Mouse (Mus musculus) intestine, embryonic 15.5 days (tissue): ENCODE data around the gene Mrpl33. TPM values are rescaled to one million over a fixed set of nuclear protein-coding genes. Genes with fewer than 3 reads are reported as not detected.

Experiments
- ATAC-seq: fragments of 200-750 bp; cut with Nextera tagmentation; 2 replicates; pipeline ENCODE4 v1.8.0; 2017; ENCODE audit warnings: moderate TSS enrichment, moderate library complexity
- H3K27ac ChIP-seq: fragments of 300-500 bp; sonication (generic); 2 replicates; pipeline ENCODE4 v1.5.1; 2015; ENCODE audit warnings: mild to moderate bottlenecking, inconsistent platforms
- H3K27me3 ChIP-seq: fragments of 300-500 bp; sonication (generic); replicated peaks from 2 replicates; pipeline ENCODE4 v1.6.1; 2015; ENCODE audit warnings: inconsistent platforms
- H3K36me3 ChIP-seq: fragments of 300-500 bp; sonication (generic); 2 replicates; pipeline ENCODE4 v1.6.1; 2015; ENCODE audit warnings: inconsistent platforms
- H3K4me1 ChIP-seq: fragments of 300-500 bp; sonication (generic); replicated peaks from 2 replicates; pipeline ENCODE4 v1.6.1; 2015; ENCODE audit warnings: inconsistent platforms
- H3K4me2 ChIP-seq: fragments of 300-500 bp; sonication (generic); replicated peaks from 2 replicates; pipeline ENCODE4 v1.6.1; 2015; ENCODE audit warnings: mild to moderate bottlenecking, inconsistent platforms
- H3K4me3 ChIP-seq: fragments of 300-500 bp; sonication (generic); replicated peaks from 2 replicates; pipeline ENCODE4 v1.5.1; 2015; ENCODE audit warnings: inconsistent platforms
- H3K9ac ChIP-seq: fragments of 300-500 bp; sonication (generic); 2 replicates; pipeline ENCODE4 v1.6.1; 2015; ENCODE audit warnings: inconsistent platforms
- H3K9me3 ChIP-seq: fragments of 300-500 bp; sonication (generic); 2 replicates; pipeline ENCODE4 v1.6.1; 2016; ENCODE audit warnings: inconsistent platforms
- WGBS: fragments of 180-500 bp; shearing (Covaris S2); methylation state at CpG from one replicate; pipeline ENCODE4 v1.1.7; 2015; 5-methylcytosine and 5-hydroxymethylcytosine counted together
- polyA plus RNA-seq: library from polyadenylated mRNA; unstranded; fragments of >200 nt; fragmentation: Nextera tagmentation; extraction: Ambion mirVana; gene quantifications from 2 replicates; pipeline ENCODE4 v1.2.1, GENCODE M21; 2015

The Mrpl33 gene
- polyA plus RNA-seq, 1 experiment from 2014 or later, result 322 TPM

GRCm38 (mm10) chr5:31713841-31714264 is 117.1 kb downstream of the Mrpl33 start:
- no peaks in the 10 kb centered on the region; the same call in 1 of the 2 replicates for H3K36me3 ChIP-seq
- no peak overlapping the region for H3K9ac ChIP-seq
- ATAC-seq, result peak; percentile 79

More at GRCm38 (mm10) chr5:31713841-31714264, 117.1 kb downstream of the Mrpl33 start:
- H3K27me3 ChIP-seq, result no peaks in the 10 kb centered on the region
- no peak overlapping the region for H3K4me3 ChIP-seq
- peak overlapping the region; percentile 96 for H3K27ac ChIP-seq
- H3K4me2 ChIP-seq, result 0 out of 2 replicates have a peak overlapping the region, but pooled peaks have one; percentile 19
- H3K9me3 ChIP-seq, result no peaks in the 10 kb centered on the region
- WGBS, result 48% methylated on average over 5 of the region's 5 CpGs
- no peaks in the 10 kb centered on the region for H3K4me1 ChIP-seq

Other genes with a start within 250 kb of the Mrpl33 start
- 37.6 and 40.1 TPM in 2 replicates for gene Zfp512, start 144.5 kb upstream of the Mrpl33 start, polyA plus RNA-seq
- not detected in 2 replicates for gene 4930548H24Rik, start 111.2 kb upstream of the Mrpl33 start, polyA plus RNA-seq
- gene Gpn1, start 102.2 kb upstream of the Mrpl33 start, polyA plus RNA-seq, result 47.9 and 54.5 TPM in 2 replicates
- 25.5 and 27.8 TPM in 2 replicates for gene Slc4a1ap, start 69.9 kb upstream of the Mrpl33 start, polyA plus RNA-seq
- gene Supt7l, start 69.1 kb upstream of the Mrpl33 start, polyA plus RNA-seq, result 18.1 TPM in 2 replicates
- 15.4 and 16.6 TPM in 2 replicates for gene Rbks, start 100.7 kb downstream of the Mrpl33 start, polyA plus RNA-seq
- gene Babam2, start 100.7 kb downstream of the Mrpl33 start, polyA plus RNA-seq, result 70.9 and 78.7 TPM in 2 replicates